Mouse (Mus musculus): ENCODE measurements around the gene Gm20604. TPM values are rescaled to one million over a fixed set of nuclear protein-coding genes. Genes with fewer than 3 reads are reported as not detected.

Gene Gm20604
- total RNA-seq, 2 experiments from 2014 or later: 16.5 to 19.1 TPM

DNA sequence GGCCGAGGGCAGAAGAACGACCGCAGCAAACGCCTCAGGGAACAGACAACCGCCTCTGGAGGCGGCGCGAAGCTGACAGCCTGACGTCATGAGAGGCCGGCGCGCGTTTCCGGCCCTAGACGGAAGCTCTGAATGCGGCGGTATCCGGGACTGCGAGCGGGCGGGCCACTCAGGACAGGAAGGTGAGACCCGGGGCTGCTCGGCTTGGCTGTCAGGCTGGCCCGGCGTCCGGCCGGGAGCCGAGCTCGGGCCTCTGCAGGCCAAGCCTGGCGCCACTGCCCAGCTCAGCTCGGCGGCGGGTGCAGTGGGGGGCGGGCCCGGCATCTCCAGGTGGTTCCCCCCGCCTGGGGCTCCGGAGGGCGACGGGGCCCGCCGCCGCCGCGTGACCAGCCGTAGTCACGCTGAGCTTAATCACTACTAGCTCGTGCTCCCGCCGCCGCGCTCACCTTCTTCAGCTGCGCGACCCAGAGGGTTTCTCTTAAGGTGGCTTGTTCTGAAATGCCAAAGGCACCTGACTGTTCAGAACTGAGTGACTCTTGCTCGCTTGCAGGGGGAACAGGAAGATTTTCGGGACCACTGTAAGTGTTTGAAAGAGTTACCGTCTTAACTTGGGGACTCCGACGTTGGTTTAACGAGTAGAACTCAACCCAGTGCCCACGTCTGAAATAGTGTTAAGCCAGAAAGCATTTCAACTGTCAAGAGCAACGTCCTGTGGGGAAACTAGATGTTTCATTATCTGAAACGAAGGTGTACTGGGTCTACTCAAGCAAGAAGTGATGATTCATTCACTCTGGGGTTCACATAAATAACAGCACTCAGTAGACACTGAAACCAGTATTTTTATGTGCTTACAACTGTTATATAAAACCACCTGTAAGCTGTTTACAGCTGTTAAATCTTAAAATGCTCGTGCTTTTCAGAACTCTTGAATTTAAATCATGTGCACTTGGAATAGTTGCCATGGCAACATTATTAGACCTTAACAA, 14.6 kb downstream of the Gm20604 start, which contains the start of the genes Moap1 and Tmem251:
Moap1 (minus strand) TSS at position 73 of the 986 bp plus-strand sequence.
Tmem251 (plus strand) TSS at position 174 of the 986 bp plus-strand sequence.
- peak; percentile 90 to 93 for DNase-seq (ENCODE audit: low spot score in 2 of 2)

DNA sequence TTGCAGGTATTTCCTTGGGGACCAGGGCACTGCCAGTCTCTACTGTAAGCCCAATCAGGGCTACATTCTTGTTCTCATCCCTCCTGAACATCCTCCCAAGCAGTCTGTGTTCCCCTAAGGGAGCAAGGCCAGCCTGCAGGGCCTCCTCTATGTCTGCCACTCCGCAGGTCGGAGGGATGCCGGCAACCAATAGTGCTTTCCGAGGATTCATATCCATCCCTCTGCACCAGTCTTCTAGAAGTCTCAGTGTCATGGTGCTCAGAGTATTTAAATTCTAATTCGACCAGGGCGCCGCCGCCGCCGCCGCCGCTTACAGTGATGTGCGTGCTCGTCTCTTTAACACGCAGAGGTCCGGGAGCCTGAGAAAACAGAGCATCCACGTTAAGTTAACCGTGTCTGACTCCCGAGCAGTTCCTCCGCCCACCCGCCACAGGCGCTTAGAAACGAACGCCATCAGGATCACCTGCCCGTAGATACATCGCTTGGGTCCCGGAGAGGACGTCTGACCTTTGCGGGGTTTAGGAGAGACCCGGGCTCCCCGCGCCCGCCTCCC, 15.4 kb downstream of the Gm20604 start:
- no peak for DNase-seq (ENCODE audit: low spot score in 2 of 2)

DNA sequence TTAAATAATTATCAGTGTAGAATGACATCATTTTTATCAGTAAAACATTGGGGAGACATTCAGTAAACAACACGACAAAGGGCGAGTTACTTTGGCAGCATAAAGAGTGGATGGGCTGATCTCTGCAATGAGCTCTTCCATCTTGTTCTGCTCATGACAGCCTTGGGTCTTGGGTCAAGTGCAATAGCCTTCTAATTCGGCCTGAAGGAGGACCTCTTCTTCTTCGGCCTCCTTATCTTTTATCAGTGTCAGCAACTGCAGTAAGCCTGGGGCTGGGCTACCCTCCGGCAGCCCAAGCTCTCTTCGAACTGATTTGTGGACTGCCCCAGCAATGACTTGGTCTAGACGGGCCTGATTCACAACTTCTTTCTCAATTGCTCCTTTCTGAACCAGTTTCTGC, 16.4 kb downstream of the Gm20604 start:
- no peak for DNase-seq (ENCODE audit: low spot score in 2 of 2)

DNA sequence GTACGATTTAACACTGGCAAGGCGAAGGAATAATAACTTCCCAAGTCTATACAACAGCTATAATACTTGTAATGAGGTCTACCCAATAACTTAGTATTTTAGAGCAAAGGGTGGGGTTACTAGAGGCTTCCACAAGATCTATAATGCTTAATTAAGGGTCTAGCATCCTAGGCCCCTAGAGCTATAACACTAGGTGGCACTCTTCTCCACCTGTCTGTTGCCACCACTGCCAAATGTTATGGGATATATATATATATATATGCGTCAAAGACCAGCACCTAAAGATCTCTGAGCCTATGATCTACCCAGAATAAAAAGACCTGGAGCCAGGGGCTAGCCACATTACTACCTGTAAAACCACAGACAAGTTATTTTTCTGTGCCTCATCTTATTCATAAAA, 18.2 kb downstream of the Gm20604 start:
- DNase-seq (ENCODE audit: low spot score in 2 of 2): no peak

- DNase-seq (ENCODE audit: low spot score in 2 of 2): no peak
Observed at GRCm38 (mm10) chr12:102739096-102739495, 19.4 kb downstream of the Gm20604 start.

- peak; percentile 33 to 38 for DNase-seq (ENCODE audit: low spot score in 2 of 2)
Observed at GRCm38 (mm10) chr12:102733381-102733780, 25.1 kb downstream of the Gm20604 start.

- no peak for DNase-seq (ENCODE audit: low spot score in 2 of 2)
Observed at GRCm38 (mm10) chr12:102730798-102731619, 27.5 kb downstream of the Gm20604 start.

GRCm38 (mm10) chr12:102729855-102730797, 28.3 kb downstream of the Gm20604 start:
- peak; percentile 64 to 66 for DNase-seq (ENCODE audit: low spot score in 2 of 2)

GRCm38 (mm10) chr12:102725761-102726175, 32.7 kb downstream of the Gm20604 start:
- DNase-seq (ENCODE audit: low spot score in 2 of 2): no peak

DNA sequence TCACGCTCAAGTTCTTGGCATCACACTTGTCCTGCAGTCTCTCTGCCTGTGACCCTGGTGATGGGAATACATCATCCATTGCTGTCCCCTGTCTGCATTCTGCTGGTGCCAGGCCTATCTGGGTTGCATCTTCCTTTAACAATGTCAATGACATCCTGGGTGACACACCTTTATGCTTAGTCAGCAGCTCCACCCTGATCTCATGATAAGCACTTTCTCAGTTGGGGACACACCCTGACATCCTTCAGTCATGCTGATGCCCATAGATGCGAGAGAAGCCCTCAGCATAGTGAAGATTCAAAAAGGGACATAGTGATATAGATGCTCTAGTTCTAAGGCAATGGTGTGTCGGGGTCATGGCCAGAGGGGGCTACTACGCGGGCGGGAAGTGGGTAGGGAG, 33.3 kb downstream of the Gm20604 start:
- DNase-seq (ENCODE audit: low spot score in 2 of 2): no peak

DNA sequence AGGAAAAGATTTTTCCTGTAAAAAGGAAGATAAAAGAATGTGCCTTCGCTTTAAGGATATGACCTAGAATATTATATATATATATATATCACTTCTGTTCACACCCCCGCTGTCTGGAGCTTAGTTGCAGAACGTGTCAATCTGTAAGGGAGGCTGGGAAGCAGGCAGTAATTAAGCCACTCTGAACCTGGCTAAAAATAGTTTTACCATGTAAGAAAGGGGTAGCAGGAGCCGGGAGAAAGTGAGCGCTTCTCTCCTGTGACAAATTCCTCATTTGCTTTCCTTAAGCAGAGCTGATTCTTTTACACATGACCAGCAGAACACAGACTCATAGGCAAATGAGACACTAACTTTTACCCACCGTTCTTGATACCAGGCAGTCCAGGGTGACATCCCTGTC, 34.6 kb downstream of the Gm20604 start:
- DNase-seq (ENCODE audit: low spot score in 2 of 2): peak; percentile 42 to 50

GRCm38 (mm10) chr12:102722966-102723365, 35.5 kb downstream of the Gm20604 start:
- no peak for DNase-seq (ENCODE audit: low spot score in 2 of 2)

GRCm38 (mm10) chr12:102722451-102722850, 36.0 kb downstream of the Gm20604 start:
- DNase-seq (ENCODE audit: low spot score in 2 of 2): no peak

- DNase-seq (ENCODE audit: low spot score in 2 of 2): peak in 1 of 2 experiments; percentile 50
Observed at GRCm38 (mm10) chr12:102719552-102720315, 38.7 kb downstream of the Gm20604 start.

- no peak for DNase-seq (ENCODE audit: low spot score in 2 of 2)
Observed at GRCm38 (mm10) chr12:102714654-102715395, 43.6 kb downstream of the Gm20604 start.

DNA sequence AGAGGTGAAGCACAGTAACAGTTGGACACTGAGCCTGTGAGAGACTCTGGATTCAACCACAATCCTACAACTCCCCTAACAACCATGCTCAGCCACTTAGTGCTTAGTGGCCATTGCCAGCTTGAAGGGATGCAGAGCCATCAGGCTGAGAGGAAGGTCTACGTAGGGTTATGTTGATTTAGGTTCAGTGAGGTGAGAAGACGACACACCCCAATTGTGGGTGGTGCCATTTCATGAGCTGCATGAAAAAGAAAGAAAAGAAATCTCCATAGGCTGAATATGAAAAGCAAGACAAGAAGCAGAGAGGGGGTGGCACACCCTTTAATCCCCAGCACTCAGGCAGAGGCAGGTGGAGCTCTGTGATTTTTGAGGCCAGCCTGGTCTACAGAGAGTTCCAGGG, 44.4 kb downstream of the Gm20604 start:
- no peak for DNase-seq (ENCODE audit: low spot score in 2 of 2)

DNA sequence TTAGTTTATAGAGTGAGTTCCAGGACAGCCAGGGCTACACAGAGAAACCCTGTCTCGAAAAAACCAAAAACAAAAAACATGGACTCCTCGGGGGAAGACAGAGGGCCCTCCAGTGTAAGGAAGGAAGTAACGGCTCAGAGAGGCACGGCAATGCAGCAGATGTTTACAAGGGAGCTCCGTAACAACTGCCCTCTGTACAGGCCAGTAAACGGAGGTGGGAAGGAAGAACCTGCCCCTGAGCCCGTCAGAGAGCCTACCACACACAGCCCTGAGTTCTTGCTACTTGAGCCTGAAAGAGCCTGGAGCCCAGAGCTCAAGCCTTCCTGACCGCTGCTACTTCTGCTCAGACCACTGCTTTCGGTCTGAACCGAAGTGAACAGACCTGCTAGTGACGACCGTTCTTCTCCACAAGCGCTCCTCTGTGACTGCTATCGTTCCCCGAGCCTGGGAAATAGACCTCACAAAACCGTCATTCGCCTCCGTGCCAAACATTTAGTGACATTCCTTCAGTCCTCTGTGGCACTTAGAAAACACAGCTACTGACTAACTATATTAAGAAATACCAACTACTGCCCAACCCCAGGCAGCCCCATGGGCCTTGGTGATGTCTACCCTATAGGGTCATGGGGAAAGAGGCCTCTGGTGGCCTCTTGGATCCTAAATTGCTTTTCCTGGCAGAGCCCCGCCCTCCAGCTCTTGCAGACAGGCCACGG, 45.2 kb downstream of the Gm20604 start:
- DNase-seq (ENCODE audit: low spot score in 2 of 2): no peak

DNA sequence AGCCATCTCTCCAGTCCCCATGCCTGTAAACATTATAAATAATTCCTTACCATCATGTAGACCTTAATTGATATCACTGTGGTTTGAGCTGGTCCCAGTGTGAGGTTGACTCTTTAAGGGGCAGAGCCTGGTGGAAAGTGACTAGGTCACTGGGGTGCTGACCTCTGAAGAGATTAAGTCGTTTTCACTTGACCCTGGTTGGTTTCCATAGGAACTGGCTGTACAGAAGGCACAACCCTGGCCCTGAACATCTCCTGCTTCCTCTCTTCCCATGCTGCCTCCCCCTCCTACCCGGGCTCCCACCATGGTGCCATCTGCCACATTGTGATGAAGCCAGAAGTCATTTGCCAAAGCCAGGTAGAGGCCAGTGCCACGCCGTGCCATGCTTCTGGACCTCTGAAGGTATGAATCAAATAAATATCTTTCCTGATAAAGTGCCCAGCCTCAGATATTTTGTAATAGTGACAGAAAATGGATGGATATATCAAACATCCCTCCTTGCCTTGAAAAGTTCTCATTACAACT, 47.6 kb downstream of the Gm20604 start:
- DNase-seq (ENCODE audit: low spot score in 2 of 2): no peak
